Mouse (Mus musculus): ENCODE measurements around the gene Dusp10.

GRCm38 (mm10) chr1:183965341-183965740, 47.8 kb upstream of the Dusp10 start:
- no peak for TF ChIP-seq FOSL1 (IDR thresholded peaks at IDR 0.05; ENCODE audit: insufficient read depth, low read length, poor library complexity, severe bottlenecking)
- no peak for TF ChIP-seq MYOG (IDR thresholded peaks at IDR 0.05; ENCODE audit: control insufficient read depth, extremely low read depth, insufficient read length)
- no peak for TF ChIP-seq CTCF (IDR thresholded peaks at IDR 0.05; ENCODE audit: control insufficient read depth, insufficient read depth, insufficient read length)
- no peak for TF ChIP-seq MAX (IDR thresholded peaks at IDR 0.05)
- no peak for TF ChIP-seq USF1 (IDR thresholded peaks at IDR 0.05; ENCODE audit: low read depth)

Measured in C2C12 (cell line).